Mouse (Mus musculus): Measurements from ENCODE around the gene Fam122a.

The Fam122a gene

GRCm38 (mm10) chr19:24491824-24492223 lies 14.7 kb upstream of the Fam122a start:
- DNase-seq (ENCODE audit: extremely low spot score, low read depth, low spot score), result no peak

DNA sequence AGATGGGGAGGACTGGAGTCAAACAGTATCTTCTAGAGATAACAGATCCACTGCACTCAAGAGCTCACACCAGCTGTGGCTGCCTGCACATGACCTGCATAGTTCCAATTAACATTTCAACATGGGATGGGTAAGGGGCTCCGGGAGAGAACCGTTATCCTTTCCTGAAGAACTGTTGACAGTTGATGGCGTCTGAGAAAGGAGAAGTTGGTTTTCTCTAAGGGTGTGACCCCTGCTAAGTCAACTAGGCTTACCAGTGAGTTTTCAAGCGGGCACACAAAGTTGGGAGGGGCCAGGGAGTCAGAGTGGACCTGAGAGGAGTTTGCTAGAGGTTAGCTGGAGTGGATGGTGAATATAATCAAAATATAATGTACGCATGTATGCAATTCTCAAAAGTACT lies 13.1 kb upstream of the Fam122a start:
- DNase-seq (ENCODE audit: extremely low spot score, low read depth, low spot score), result no peak

- no peak for DNase-seq (ENCODE audit: extremely low spot score, low read depth, low spot score)
Measured at GRCm38 (mm10) chr19:24486433-24487296, 9.5 kb upstream of the Fam122a start.

- DNase-seq (ENCODE audit: extremely low spot score, low read depth, low spot score), result no peak
Measured at GRCm38 (mm10) chr19:24484612-24485194, 7.5 kb upstream of the Fam122a start.

GRCm38 (mm10) chr19:24480916-24481315 lies 3.8 kb upstream of the Fam122a start:
- DNase-seq (ENCODE audit: extremely low spot score, low read depth, low spot score), result no peak

DNA sequence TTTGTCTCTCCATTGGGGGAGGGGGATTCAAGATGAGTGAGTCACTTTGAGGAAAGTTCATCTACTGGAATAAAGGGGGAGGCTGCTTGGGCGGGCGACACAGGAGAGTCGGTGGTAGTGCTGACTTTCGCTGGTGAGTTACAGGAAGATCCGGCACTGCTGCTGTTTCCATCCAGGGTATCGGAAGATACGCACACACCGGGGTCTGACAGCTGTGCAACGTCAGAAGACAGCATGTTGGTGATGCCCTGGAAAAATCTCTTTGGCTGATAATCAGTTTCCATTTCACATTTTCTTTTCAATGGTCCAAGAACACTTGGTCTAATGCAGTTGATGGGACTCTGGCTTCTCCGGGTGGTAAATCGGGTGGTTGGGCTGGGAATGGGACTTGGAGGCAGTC lies 695 bp downstream of the Fam122a start:
- DNase-seq (ENCODE audit: extremely low spot score, low read depth, low spot score), result no peak

DNA sequence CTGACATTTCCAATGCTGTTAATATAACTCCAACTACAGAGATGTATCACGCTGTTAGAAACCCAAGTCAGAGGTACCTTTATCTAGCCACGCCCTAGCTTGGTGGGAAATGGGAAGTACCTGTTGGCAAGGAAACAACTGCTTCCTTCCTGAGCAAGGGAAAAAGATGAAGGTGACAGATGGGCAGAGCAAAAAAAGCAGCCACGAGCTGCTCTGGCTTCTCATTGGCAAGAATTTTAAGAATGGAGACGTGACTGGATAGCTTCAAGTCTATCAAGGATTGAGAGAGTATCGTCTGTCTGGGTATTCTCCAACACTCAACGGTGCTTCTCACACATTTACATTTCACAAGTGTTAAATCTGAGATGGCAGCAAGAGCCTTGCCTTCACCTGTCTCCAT lies 1.9 kb downstream of the Fam122a start:
- DNase-seq (ENCODE audit: extremely low spot score, low read depth, low spot score), result no peak

DNA sequence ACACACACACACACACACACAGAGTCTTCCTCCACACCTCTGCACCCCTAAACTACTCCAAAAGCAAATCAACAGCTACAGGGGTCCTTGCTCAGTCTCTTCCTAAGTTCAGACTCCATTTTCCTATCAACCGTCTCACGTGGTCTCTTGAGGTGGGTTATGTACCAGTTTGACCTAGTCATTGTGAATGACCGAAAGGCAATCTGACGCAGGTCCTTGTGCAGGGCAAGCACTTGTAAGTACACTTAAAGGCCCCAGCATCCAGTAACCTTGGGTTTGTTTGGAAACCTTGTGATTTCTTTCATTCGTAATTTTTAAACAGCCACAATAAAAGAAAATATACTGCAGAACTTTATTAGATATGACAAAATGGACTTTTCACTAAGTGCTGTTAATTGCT lies 4.6 kb downstream of the Fam122a start:
- no peak for DNase-seq (ENCODE audit: extremely low spot score, low read depth, low spot score)

DNA sequence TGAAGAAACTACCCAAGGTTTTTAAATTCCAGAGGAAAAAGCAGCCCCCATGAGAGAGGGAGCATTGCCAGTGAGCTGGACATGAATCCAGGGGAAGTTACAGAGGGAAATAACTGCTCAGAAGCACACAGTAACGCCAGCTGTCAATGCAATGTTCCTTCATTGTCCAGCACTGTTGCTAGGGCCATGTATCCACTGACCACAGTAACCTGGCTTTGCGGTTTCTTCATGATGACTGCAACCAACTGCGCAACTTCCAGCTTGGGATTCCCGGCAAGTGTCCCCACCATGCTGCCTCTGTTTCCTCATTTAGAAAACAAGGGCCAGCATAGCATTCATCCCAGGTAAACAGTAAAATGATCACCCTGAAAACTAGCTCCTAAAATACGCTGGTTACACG lies 5.6 kb downstream of the Fam122a start:
- DNase-seq (ENCODE audit: extremely low spot score, low read depth, low spot score), result no peak

DNA sequence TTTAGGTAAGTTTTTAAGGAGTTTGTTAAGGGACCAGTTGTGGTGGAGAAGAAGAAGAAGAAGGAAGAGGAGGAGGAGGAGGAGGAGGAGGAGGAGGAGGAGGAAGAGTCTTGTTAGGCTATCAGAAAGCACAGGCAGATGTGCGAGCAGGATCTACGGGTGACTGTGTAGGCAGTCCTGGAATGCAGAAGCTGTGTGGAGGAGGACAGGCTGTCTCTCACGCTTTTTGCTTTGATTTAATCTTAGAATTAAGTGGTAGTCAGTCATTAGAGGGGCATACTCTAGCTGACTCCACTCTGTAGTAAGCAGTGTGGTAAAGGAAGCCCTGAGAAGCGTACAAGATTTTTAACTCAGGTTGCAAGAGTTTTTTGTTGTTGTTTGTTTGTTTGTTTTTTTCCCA lies 7.9 kb downstream of the Fam122a start:
- DNase-seq (ENCODE audit: extremely low spot score, low read depth, low spot score), result no peak

- no peak for DNase-seq (ENCODE audit: extremely low spot score, low read depth, low spot score)
Measured at GRCm38 (mm10) chr19:24468616-24469015, 8.5 kb downstream of the Fam122a start.

DNA sequence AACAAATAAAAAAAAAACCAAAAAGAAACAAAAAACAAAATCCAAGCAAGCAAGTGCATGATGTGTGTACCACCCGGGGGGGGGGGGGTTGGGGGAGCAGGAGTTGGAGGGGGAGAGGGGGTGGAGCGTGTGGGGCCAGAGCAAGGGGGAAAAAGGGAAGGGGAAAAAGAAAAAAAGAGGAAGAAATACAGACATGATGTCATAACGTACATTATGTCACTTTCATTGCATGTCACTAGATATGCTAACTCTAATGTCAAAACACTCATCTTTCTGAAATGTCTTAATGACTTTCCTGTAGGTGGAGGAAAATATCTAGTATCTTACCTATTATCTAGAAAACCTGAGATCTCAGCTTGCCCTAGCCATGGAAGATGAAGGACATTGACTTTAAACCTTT lies 14.1 kb downstream of the Fam122a start:
- no peak for DNase-seq (ENCODE audit: extremely low spot score, low read depth, low spot score)

DNA sequence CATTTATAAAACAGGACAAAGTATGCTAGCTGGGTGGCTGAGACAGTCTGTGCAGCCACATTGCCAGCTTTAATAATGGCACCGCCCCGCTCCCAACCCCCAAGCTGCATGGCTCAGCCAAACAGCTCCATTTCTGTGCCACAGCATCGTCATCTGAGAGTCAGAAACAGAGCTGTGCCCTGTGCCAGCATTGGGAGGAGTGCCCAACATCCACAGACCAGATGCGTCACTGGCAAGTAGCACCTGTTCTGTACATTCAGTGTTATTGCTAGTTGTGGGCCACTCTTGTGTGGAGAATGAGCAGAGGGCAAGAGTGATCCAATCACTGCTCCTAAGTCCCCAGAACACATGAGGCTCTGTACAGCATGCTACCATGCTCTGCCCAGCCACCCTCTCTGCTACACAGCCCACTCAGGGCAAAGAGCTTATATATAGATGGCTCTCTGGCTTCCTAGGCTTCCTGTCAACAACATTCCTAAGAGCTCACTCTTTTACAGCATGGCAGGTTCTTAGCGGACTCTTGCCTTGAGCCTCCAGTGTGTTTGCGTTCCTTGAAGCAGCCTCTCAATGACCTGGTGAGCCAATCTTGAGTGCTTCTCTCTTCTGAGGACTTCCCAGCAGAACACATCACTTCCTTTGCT lies 20.4 kb downstream of the Fam122a start:
- no peak for DNase-seq (ENCODE audit: extremely low spot score, low read depth, low spot score)

- no peak for DNase-seq (ENCODE audit: extremely low spot score, low read depth, low spot score)
Measured at GRCm38 (mm10) chr19:24455249-24455960, 21.8 kb downstream of the Fam122a start.

GRCm38 (mm10) chr19:24454451-24454850 lies 22.7 kb downstream of the Fam122a start:
- no peak for DNase-seq (ENCODE audit: extremely low spot score, low read depth, low spot score)

GRCm38 (mm10) chr19:24453379-24453778 lies 23.8 kb downstream of the Fam122a start:
- no peak for DNase-seq (ENCODE audit: extremely low spot score, low read depth, low spot score)

- DNase-seq (ENCODE audit: extremely low spot score, low read depth, low spot score), result peak; percentile 46
Measured at GRCm38 (mm10) chr19:24452441-24452898, 24.7 kb downstream of the Fam122a start.

- no peak for DNase-seq (ENCODE audit: extremely low spot score, low read depth, low spot score)
Measured at GRCm38 (mm10) chr19:24451626-24452025, 25.5 kb downstream of the Fam122a start.

DNA sequence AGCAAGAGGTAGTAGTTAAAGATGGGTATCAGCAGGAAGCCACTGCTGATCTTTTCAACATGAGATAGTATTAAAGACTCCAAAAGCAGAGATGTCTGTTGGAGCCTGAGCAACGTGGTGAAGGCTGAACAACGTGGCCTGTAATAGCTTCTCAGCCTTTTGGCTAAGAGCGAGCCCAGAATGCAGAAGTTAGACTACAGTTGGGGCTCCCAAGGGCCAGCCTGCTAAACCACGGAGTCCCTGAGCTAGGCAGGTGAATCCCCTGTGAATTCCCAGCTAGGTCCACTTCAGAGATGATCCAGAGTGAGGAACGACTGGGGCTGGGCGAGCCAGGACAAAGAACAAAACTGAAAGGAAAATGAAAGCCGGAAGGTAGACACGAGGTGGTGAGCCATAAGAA lies 26.4 kb downstream of the Fam122a start:
- no peak for DNase-seq (ENCODE audit: extremely low spot score, low read depth, low spot score)

GRCm38 (mm10) chr19:24444322-24444721 lies 32.8 kb downstream of the Fam122a start:
- no peak for DNase-seq (ENCODE audit: extremely low spot score, low read depth, low spot score)

DNA sequence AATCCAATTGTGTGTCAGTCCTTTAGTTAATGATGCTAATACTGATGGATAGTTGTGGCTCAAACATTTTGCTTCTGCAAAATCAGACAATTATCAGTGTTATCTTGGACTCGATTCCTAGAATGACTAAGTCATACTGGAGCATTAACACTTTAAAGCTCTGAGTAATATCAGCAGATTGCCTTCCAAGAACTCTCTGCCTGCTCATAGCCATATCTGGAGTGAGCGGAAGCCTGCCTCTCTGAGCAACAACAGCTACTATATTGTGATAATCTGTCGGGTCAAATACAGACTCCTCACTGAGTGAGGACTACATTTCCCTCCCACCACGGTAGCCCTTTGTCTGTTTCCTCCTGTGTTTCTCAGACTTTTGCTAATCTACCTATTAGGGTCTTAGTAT lies 37.4 kb downstream of the Fam122a start:
- no peak for DNase-seq (ENCODE audit: extremely low spot score, low read depth, low spot score)
